Mouse (Mus musculus): Measurements from ENCODE around the gene Slc7a6. TPM values are rescaled to one million over a fixed set of nuclear protein-coding genes. Genes with fewer than 3 reads are reported as not detected.
A peak's percentile ranks its signal among the peaks of the same experiment; 100 is the strongest.

Slc7a6 gene
- polyA plus RNA-seq, 1 experiment from 2014 or later = 34.4 TPM

GRCm38 (mm10) chr8:106133946-106134345, 34.7 kb upstream of the Slc7a6 start:
- 0 out of 2 replicates have a peak overlapping the region, but pooled peaks have one; percentile 53 for H3K4me3 ChIP-seq (replicated peaks)
- 66% methylated on average over 6 of the region's 6 CpGs for WGBS
- peaks cover 28% of the 10 kb centered on the region for H3K4me1 ChIP-seq (replicated peaks)
- H3K4me2 ChIP-seq (replicated peaks) = peak overlapping the region; percentile 89; the same call in 1 of the 2 replicates
- H3K27me3 ChIP-seq (replicated peaks) = peaks cover 30% of the 10 kb centered on the region
- peak overlapping the region; percentile 44; the same call in 1 of the 2 replicates for H3K27ac ChIP-seq
- no peak overlapping the region for H3K9ac ChIP-seq
- H3K36me3 ChIP-seq = peaks cover 22% of the 10 kb centered on the region
- no peak for ATAC-seq
- no peaks in the 10 kb centered on the region for H3K9me3 ChIP-seq

GRCm38 (mm10) chr8:106134751-106135571, 33.7 kb upstream of the Slc7a6 start:
- Histone ChIP-seq H3K4me2 (replicated peaks) (peak overlapping the region; percentile 89), H3K27ac (peak overlapping the region; percentile 86), H3K36me3 (peaks cover 17% of the 10 kb centered on the region), H3K4me1 (replicated peaks) (peaks cover 28% of the 10 kb centered on the region), H3K4me3 (replicated peaks) (peak overlapping the region; percentile 53), H3K9ac (peak overlapping the region; percentile 45), H3K9me3 (no peaks in the 10 kb centered on the region), H3K27me3 (replicated peaks) (peaks cover 30% of the 10 kb centered on the region)
- peak; percentile 83 for ATAC-seq
- 10% methylated on average over 14 of the region's 14 CpGs for WGBS

GRCm38 (mm10) chr8:106135672-106136071, 33.0 kb upstream of the Slc7a6 start:
- peak; percentile 6 for ATAC-seq
- H3K27me3 ChIP-seq (replicated peaks) = peaks cover 30% of the 10 kb centered on the region

GRCm38 (mm10) chr8:106136156-106137130, 32.2 kb upstream of the Slc7a6 start, which contains the start of gene Esrp2:
Gene Esrp2 (minus strand): TSS chr8:106136974.
- H3K27me3 ChIP-seq (replicated peaks) = peaks cover 30% of the 10 kb centered on the region
- peaks cover 10% of the 10 kb centered on the region; the same call in 1 of the 2 replicates for H3K36me3 ChIP-seq
- ATAC-seq = peak; percentile 83
- H3K4me3 ChIP-seq (replicated peaks) = peak within 1 kb of the TSS; percentile 53
- H3K9me3 ChIP-seq = no peaks in the 10 kb centered on the region
- H3K4me1 ChIP-seq (replicated peaks) = peaks cover 28% of the 10 kb centered on the region
- H3K27ac ChIP-seq = peak within 1 kb of the TSS; percentile 86
- WGBS = under 1% methylated on average over 86 of the region's 86 CpGs
- H3K9ac ChIP-seq = peak within 1 kb of the TSS; percentile 45
- peak within 1 kb of the TSS; percentile 89 for H3K4me2 ChIP-seq (replicated peaks)

More at GRCm38 (mm10) chr8:106135672-106136071, 33.0 kb upstream of the Slc7a6 start:
- Histone ChIP-seq H3K36me3 (peaks cover 13% of the 10 kb centered on the region), H3K4me2 (replicated peaks) (peak overlapping the region; percentile 89), H3K9me3 (no peaks in the 10 kb centered on the region), H3K4me3 (replicated peaks) (peak overlapping the region; percentile 53), H3K4me1 (replicated peaks) (peaks cover 28% of the 10 kb centered on the region), H3K9ac (peak overlapping the region; percentile 45), H3K27ac (peak overlapping the region; percentile 86)
- 4% methylated on average over 19 of the region's 19 CpGs for WGBS

GRCm38 (mm10) chr8:106137218-106137905, 31.3 kb upstream of the Slc7a6 start:
- Histone ChIP-seq H3K27ac (peak overlapping the region; percentile 86), H3K9me3 (no peaks in the 10 kb centered on the region), H3K36me3 (peaks cover 6% of the 10 kb centered on the region; the same call in 1 of the 2 replicates), H3K4me1 (replicated peaks) (peaks cover 28% of the 10 kb centered on the region), H3K4me2 (replicated peaks) (peak overlapping the region; percentile 89), H3K9ac (peak overlapping the region; percentile 45), H3K27me3 (replicated peaks) (peaks cover 30% of the 10 kb centered on the region), H3K4me3 (replicated peaks) (peak overlapping the region; percentile 53)
- peak; percentile 5; the same call in 1 of the 2 replicates for ATAC-seq
- 4% methylated on average over 22 of the region's 22 CpGs for WGBS

- peak overlapping the region; percentile 86 for H3K27ac ChIP-seq
- H3K4me3 ChIP-seq (replicated peaks) = peak overlapping the region; percentile 53
- under 1% methylated on average over 24 of the region's 24 CpGs for WGBS
- H3K4me2 ChIP-seq (replicated peaks) = peak overlapping the region; percentile 89
- H3K27me3 ChIP-seq (replicated peaks) = peaks cover 30% of the 10 kb centered on the region
- H3K9ac ChIP-seq = peak overlapping the region; percentile 45
- ATAC-seq = 0 out of 2 replicates have a peak, but pooled peaks have one; percentile 5
- H3K9me3 ChIP-seq = no peaks in the 10 kb centered on the region
- H3K4me1 ChIP-seq (replicated peaks) = peaks cover 28% of the 10 kb centered on the region
- no peaks in the 10 kb centered on the region for H3K36me3 ChIP-seq
These were observed 30.7 kb upstream of the Slc7a6 start for GRCm38 (mm10) chr8:106137906-106138477.

- peak overlapping the region; percentile 53 for H3K4me3 ChIP-seq (replicated peaks)
- 9% methylated on average over 7 of the region's 7 CpGs for WGBS
- H3K4me2 ChIP-seq (replicated peaks) = peak overlapping the region; percentile 89
- H3K9me3 ChIP-seq = no peaks in the 10 kb centered on the region
- H3K27me3 ChIP-seq (replicated peaks) = peaks cover 30% of the 10 kb centered on the region
- peak overlapping the region; percentile 63 for H3K27ac ChIP-seq
- H3K4me1 ChIP-seq (replicated peaks) = peaks cover 26% of the 10 kb centered on the region
- H3K9ac ChIP-seq = peak overlapping the region; percentile 45
- ATAC-seq = no peak
- H3K36me3 ChIP-seq = no peaks in the 10 kb centered on the region
These were observed 30.0 kb upstream of the Slc7a6 start for GRCm38 (mm10) chr8:106138616-106139015.

- Histone ChIP-seq H3K36me3 (no peaks in the 10 kb centered on the region), H3K4me3 (replicated peaks) (no peak overlapping the region), H3K27ac (no peak overlapping the region), H3K9me3 (no peaks in the 10 kb centered on the region), H3K9ac (no peak overlapping the region), H3K27me3 (replicated peaks) (peaks cover 19% of the 10 kb centered on the region), H3K4me2 (replicated peaks) (no peak overlapping the region), H3K4me1 (replicated peaks) (peaks cover 22% of the 10 kb centered on the region)
- WGBS = 67% methylated on average over 5 of the region's 5 CpGs
- no peak for ATAC-seq
These were observed 28.5 kb upstream of the Slc7a6 start for GRCm38 (mm10) chr8:106140191-106140590.

GRCm38 (mm10) chr8:106140769-106141168, 27.9 kb upstream of the Slc7a6 start:
- ATAC-seq = no peak
- WGBS = 11% methylated on average over 13 of the region's 13 CpGs
- H3K4me1 ChIP-seq (replicated peaks) = peaks cover 20% of the 10 kb centered on the region
- no peak overlapping the region for H3K4me3 ChIP-seq (replicated peaks)
- H3K36me3 ChIP-seq = no peaks in the 10 kb centered on the region
- H3K27me3 ChIP-seq (replicated peaks) = peaks cover 13% of the 10 kb centered on the region
- no peak overlapping the region for H3K9ac ChIP-seq
- no peaks in the 10 kb centered on the region for H3K9me3 ChIP-seq
- no peak overlapping the region for H3K27ac ChIP-seq
- no peak overlapping the region for H3K4me2 ChIP-seq (replicated peaks)

- no peak for ATAC-seq
- no peak overlapping the region for H3K27ac ChIP-seq
- no peaks in the 10 kb centered on the region for H3K9me3 ChIP-seq
- no peak overlapping the region for H3K4me2 ChIP-seq (replicated peaks)
- no peak overlapping the region for H3K9ac ChIP-seq
- 62% methylated on average over 2 of the region's 2 CpGs for WGBS
- H3K4me1 ChIP-seq (replicated peaks) = no peaks in the 10 kb centered on the region; the same call in 1 of the 2 replicates
- no peaks in the 10 kb centered on the region for H3K27me3 ChIP-seq (replicated peaks)
- no peak overlapping the region for H3K4me3 ChIP-seq (replicated peaks)
- H3K36me3 ChIP-seq = no peaks in the 10 kb centered on the region
These were observed 23.3 kb upstream of the Slc7a6 start for GRCm38 (mm10) chr8:106145331-106145730.

GRCm38 (mm10) chr8:106146014-106146413, 22.6 kb upstream of the Slc7a6 start:
- Histone ChIP-seq H3K4me2 (replicated peaks) (no peak overlapping the region), H3K27ac (no peak overlapping the region), H3K27me3 (replicated peaks) (no peaks in the 10 kb centered on the region), H3K4me1 (replicated peaks) (peaks cover 5% of the 10 kb centered on the region), H3K9me3 (no peaks in the 10 kb centered on the region), H3K9ac (no peak overlapping the region), H3K4me3 (replicated peaks) (no peak overlapping the region), H3K36me3 (no peaks in the 10 kb centered on the region)
- WGBS = 88% methylated on average over 4 of the region's 4 CpGs
- ATAC-seq = no peak

All from intestine, embryonic 15.5 days (tissue).